Mouse (Mus musculus) liver, embryonic 12.5 days (tissue): ENCODE measurements around the gene Prkar1a. TPM values are rescaled to one million over a fixed set of nuclear protein-coding genes. Genes with fewer than 3 reads are reported as not detected.
A peak's percentile ranks its signal among the peaks of the same experiment; 100 is the strongest.

Source experiments
- ATAC-seq: fragments of 200-750 bp; cut with Nextera tagmentation; 2 replicates; pipeline ENCODE4 v1.8.0; 2017; ENCODE audit warnings: moderate number of reproducible peaks, mild to moderate bottlenecking, moderate library complexity
- H3K27ac ChIP-seq: fragments of 300-500 bp; sonication (generic); 2 replicates; pipeline ENCODE4 v1.5.1; 2016; ENCODE audit warnings: mild to moderate bottlenecking
- H3K27me3 ChIP-seq: fragments of 300-500 bp; sonication (generic); replicated peaks from 2 replicates; pipeline ENCODE4 v1.6.1; 2016; ENCODE audit warnings: mild to moderate bottlenecking, moderate library complexity
- H3K36me3 ChIP-seq: fragments of 300-500 bp; sonication (generic); 2 replicates; pipeline ENCODE4 v1.6.1; 2016; ENCODE audit warnings: mild to moderate bottlenecking, moderate library complexity
- H3K4me1 ChIP-seq: fragments of 300-500 bp; sonication (generic); 2 replicates; pipeline ENCODE4 v1.6.1; 2016
- H3K4me2 ChIP-seq: fragments of 300-500 bp; sonication (generic); 2 replicates; pipeline ENCODE4 v1.6.1; 2016; ENCODE audit warnings: mild to moderate bottlenecking, moderate library complexity
- H3K4me3 ChIP-seq: fragments of 300-500 bp; sonication (generic); 2 replicates; pipeline ENCODE4 v1.5.1; 2016; ENCODE audit warnings: mild to moderate bottlenecking, moderate library complexity
- H3K9ac ChIP-seq: fragments of 300-500 bp; sonication (generic); 2 replicates; pipeline ENCODE4 v1.6.1; 2016; ENCODE audit warnings: mild to moderate bottlenecking, moderate library complexity
- H3K9me3 ChIP-seq: fragments of 300-500 bp; sonication (generic); replicated peaks from 2 replicates; pipeline ENCODE4 v1.6.1; 2016; ENCODE audit warnings: mild to moderate bottlenecking, moderate library complexity
- WGBS: fragments of 180-500 bp; shearing (Covaris S2); methylation state at CpG from one replicate; pipeline ENCODE4 v1.1.7; 2016; ENCODE audit not compliant: insufficient replicate concordance; 5-methylcytosine and 5-hydroxymethylcytosine counted together
- polyA plus RNA-seq: library from polyadenylated mRNA; unstranded; fragments of >200 nt; fragmentation: Nextera tagmentation; extraction: Ambion mirVana; gene quantifications from 2 replicates; pipeline ENCODE4 v1.2.1, GENCODE M21; 2016

Prkar1a gene
- polyA plus RNA-seq, 1 experiment from 2014 or later: 165 TPM

DNA sequence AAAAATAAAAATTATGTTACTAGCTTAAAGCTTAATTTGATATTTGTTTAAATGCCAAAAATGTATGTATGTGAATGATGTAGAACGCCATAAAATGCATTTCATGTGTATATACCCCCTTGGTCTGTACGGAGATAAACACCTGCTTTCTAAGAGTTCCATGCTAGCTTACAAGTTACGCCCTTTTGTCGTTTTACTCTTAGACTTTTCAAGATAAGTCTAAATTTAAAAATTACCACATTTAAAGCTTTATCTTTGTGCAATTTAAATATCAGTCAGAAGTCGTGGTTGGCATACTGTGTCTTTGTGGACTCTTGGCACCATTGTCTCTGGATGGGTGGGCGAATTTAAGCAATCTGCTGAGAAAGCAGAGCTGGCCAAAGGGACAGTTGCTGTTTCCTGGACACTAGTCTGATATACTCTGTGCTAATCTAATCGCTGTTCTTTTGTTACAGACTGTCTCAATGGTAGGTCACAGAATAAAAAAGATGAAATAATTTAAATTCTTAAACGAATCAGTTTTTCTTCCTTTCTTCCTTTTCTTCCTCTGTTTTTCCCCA lies 20.0 kb downstream of the Prkar1a start:
- H3K27me3 ChIP-seq: no peaks in the 10 kb centered on the region
- no peak for ATAC-seq

DNA sequence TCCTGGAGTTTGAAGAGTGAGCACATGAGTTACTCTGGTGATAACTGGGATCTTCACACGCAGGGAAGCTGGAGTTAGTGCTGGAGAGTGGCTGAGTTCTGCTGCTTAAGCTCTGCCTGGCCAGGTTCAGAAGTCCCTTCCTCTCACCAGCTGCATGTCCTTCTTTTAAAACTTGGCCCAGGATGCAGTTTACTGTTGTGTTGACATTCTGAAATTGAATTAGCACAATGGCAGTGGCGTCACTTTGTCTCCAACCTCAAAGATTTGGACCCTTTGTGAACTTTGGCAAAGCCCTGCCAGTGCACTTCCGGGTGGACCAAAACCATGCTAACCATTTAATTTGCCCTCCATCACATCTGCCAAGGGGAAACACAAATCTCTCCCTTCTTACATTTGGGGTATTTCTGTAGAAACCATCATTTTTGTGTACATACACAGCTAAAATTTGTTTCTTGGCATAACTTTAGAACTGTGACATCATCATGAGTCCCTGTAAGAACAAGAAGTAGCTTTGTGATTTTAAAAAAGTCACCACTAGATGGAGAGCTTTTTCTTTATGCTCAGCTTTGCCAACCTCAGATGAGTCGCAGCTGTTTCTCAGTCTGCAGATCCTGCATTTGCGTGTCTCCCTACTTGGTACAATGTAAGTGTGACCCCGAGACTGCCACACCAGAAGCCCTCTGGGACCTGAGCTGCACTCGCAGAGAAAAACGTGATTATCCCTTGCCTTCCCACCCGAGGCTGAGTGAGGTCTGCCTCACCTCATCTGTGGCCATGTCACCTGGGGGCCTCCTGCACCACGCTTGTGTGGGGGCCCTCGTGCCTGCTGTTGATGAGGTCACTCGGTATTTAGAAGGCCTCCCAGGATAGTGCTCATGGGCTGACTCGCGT lies 21.1 kb downstream of the Prkar1a start:
- Histone ChIP-seq H3K36me3 (peaks cover 60% of the 10 kb centered on the region), H3K4me1 (no peaks in the 10 kb centered on the region), H3K27me3 (no peaks in the 10 kb centered on the region), H3K9ac (no peak overlapping the region), H3K27ac (no peak overlapping the region), H3K4me2 (no peak overlapping the region), H3K9me3 (no peaks in the 10 kb centered on the region), H3K4me3 (no peak overlapping the region)
- 0 out of 2 replicates have a peak, but pooled peaks have one; percentile 36 for ATAC-seq
- WGBS: 68% methylated on average over 14 of the region's 14 CpGs

More for the DNA sequence above, 20.0 kb downstream of the Prkar1a start:
- 69% methylated on average over 8 of the region's 8 CpGs for WGBS
- Histone ChIP-seq H3K9ac (no peak overlapping the region), H3K9me3 (no peaks in the 10 kb centered on the region), H3K36me3 (peaks cover 70% of the 10 kb centered on the region), H3K4me1 (no peaks in the 10 kb centered on the region), H3K4me3 (no peak overlapping the region), H3K27ac (no peak overlapping the region), H3K4me2 (no peak overlapping the region)

DNA sequence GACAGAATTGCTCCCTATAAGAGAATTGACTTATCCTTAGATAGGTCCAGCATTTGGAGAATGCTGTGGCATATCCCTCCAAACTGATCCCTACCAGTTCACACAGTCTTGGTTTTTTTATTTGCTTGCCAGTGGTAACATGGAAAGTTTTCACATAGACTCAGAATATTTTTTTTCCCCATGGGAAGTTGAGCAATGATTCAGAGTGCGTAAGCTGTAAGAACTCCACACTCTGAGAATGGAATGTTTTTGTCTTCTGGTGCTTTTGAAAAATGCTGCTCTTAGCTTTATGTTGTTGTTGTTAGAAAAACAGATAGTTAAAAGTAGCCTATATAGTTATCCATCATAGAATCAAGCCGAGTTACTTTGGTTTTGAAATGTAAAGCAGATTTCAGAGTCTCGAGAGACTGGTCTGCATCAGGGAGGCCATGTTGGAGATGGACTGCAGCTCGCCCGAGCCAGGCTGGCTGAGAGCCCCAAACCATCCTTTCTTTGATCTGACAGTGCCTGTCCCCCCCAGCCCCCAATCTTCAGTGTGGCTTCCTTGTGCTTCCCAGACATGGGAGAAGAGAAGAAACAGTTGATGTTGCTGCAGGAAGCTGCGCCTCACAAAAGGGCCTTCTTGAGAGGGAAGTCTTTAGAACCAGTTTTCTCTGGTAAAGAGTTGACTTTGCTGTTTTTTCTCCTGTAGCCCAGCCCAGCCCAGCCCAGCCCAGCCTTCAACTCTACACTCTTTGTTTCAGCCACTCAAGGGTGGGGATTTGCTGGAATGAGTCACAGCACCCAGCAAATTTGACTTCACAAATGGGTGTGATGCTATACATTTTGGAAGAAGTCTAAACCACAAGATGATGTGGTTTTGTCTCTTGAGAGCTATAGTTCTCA lies 22.2 kb downstream of the Prkar1a start:
- WGBS: 70% methylated on average over 6 of the region's 6 CpGs
- H3K27ac ChIP-seq: no peak overlapping the region

DNA sequence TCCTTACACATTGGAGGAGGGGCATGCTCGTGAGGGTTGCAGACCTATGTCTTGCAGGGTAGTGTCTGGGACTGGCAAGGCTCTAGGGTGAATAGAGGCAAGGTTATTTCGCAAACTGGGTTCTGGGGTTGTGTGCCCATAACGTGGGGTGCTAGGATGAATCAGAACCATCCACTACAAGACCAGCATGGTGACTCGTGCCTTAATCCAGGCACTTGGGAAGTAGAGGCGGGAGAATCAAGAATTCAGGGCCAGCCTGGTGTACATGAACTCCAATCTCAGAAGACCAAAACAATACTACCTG lies 22.8 kb downstream of the Prkar1a start:
- no peak overlapping the region for H3K27ac ChIP-seq
- H3K9ac ChIP-seq: no peak overlapping the region
- no peak for ATAC-seq
- 70% methylated on average over 5 of the region's 5 CpGs for WGBS
- H3K4me1 ChIP-seq: no peaks in the 10 kb centered on the region
- H3K9me3 ChIP-seq: no peaks in the 10 kb centered on the region
- H3K36me3 ChIP-seq: peaks cover 43% of the 10 kb centered on the region
- H3K4me3 ChIP-seq: no peak overlapping the region
- H3K4me2 ChIP-seq: no peak overlapping the region
- no peaks in the 10 kb centered on the region for H3K27me3 ChIP-seq

More for the DNA sequence above, 22.2 kb downstream of the Prkar1a start:
- peaks cover 49% of the 10 kb centered on the region for H3K36me3 ChIP-seq
- no peak for ATAC-seq
- H3K4me3 ChIP-seq: no peak overlapping the region
- H3K27me3 ChIP-seq: no peaks in the 10 kb centered on the region
- no peaks in the 10 kb centered on the region for H3K4me1 ChIP-seq
- no peaks in the 10 kb centered on the region for H3K9me3 ChIP-seq
- H3K9ac ChIP-seq: no peak overlapping the region
- H3K4me2 ChIP-seq: no peak overlapping the region

DNA sequence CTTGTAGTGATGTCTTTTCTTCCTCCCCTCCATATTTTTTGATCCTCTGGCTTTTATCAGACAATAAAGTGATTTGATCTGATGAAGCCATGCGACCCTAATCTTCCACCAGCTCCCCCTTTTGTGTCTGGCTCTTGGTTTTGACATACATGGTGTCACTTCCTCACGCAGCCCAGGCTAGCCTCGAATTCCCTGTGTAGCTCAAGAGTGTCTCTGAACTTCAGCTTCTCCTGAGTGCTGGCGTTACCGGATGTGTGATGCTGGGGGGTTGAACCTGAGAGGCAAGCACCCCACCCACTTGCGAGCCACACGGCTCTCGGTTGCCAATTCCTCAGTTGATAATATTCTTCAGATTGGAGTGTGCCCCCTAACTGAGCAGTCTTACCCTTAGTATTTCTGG lies 23.2 kb downstream of the Prkar1a start:
- Histone ChIP-seq H3K27ac (no peak overlapping the region), H3K9me3 (no peaks in the 10 kb centered on the region), H3K4me2 (no peak overlapping the region), H3K9ac (no peak overlapping the region), H3K36me3 (peaks cover 39% of the 10 kb centered on the region), H3K4me3 (no peak overlapping the region), H3K4me1 (no peaks in the 10 kb centered on the region), H3K27me3 (no peaks in the 10 kb centered on the region)
- WGBS: 67% methylated on average over 8 of the region's 8 CpGs
- ATAC-seq: no peak

DNA sequence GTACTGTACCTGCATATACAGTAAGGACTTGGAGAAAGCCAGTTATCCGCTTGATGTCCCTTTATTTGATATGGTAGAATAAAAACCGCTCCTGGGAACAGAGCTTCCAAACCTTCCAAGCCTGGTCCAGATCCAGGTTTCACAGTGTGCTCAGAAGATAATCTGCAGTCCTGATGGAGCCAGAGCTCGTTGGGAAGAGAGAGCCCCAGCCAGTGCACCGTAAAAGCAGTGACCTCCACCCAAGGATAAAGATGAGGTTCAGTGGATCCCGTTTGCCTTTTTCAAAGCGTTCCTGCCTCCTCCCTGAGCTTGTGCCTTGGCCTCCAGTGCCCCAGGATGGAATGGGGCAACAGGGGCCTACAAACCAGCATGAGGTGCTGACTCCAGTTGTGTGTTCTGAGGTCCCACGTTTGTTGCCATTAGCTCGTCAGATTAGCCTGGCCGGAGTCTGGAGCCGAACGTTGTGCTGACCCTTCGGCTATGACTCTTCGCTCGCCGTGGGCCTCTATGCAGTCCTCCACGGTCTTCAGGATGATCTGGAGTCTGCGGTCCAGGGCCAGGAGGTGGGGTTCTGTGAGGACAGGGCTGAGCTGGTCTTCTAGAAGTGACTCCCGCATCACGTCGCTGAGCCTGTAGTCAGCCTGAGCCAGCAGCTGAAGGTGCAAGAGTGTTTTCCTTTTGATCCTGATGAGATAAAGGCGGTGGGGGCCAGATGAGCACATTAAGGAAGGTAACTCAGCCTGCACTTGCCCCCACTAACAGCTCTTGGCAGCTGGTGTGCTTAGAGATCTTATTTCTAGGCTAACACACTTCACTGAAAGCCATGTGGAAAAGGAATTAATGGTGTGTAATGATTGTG lies 23.9 kb downstream of the Prkar1a start:
- H3K9me3 ChIP-seq: no peaks in the 10 kb centered on the region
- peaks cover 31% of the 10 kb centered on the region for H3K36me3 ChIP-seq
- no peak overlapping the region for H3K4me2 ChIP-seq
- WGBS: 68% methylated on average over 21 of the region's 21 CpGs
- no peaks in the 10 kb centered on the region for H3K4me1 ChIP-seq
- no peak overlapping the region for H3K4me3 ChIP-seq
- H3K9ac ChIP-seq: no peak overlapping the region
- no peak for ATAC-seq
- no peaks in the 10 kb centered on the region for H3K27me3 ChIP-seq
- no peak overlapping the region for H3K27ac ChIP-seq

DNA sequence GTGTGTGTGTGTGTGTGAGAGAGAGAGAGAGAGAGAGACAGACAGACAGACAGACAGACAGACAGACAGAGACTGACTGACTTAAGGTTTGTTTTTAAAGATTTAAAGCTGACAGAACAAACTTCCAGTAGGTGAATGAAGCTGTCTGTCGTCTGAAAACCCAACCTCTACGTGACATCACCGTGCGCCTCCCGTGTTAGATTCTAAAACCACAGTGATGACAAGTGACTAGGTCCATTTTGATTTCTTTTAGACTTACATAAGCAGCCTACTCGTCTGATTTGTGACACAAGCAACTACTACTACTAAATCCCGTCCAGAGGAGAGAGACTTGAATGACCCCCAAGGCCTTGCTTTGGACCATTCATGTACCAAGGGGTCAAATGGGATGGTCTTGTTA lies 24.5 kb downstream of the Prkar1a start:
- Histone ChIP-seq H3K9ac (no peak overlapping the region), H3K4me1 (no peaks in the 10 kb centered on the region), H3K27ac (no peak overlapping the region), H3K27me3 (no peaks in the 10 kb centered on the region), H3K9me3 (no peaks in the 10 kb centered on the region), H3K36me3 (peaks cover 25% of the 10 kb centered on the region), H3K4me3 (no peak overlapping the region), H3K4me2 (no peak overlapping the region)
- no peak for ATAC-seq
- 72% methylated on average over 7 of the region's 7 CpGs for WGBS

DNA sequence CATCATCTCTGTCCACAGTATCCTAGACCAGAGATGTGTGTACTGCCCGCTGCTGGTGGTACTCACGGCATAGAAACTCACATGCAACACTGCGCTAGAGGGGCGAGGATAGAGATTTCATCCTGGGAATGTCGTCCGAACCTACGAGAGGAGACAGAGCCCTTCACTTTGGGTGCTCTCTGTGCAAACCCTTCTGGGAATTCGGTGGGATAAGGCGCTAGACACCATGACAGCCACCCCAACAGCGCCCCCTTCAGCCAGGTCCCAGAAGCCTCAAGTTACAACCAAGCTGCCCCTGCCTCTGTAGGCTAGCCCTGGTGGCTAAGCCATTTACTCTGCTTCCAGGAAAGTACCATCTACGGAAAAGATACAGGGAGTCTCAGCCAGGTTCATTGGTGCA lies 25.3 kb downstream of the Prkar1a start:
- Histone ChIP-seq H3K27me3 (no peaks in the 10 kb centered on the region), H3K36me3 (peaks cover 21% of the 10 kb centered on the region), H3K27ac (no peak overlapping the region), H3K4me1 (no peaks in the 10 kb centered on the region), H3K4me2 (no peak overlapping the region), H3K9me3 (no peaks in the 10 kb centered on the region), H3K9ac (no peak overlapping the region), H3K4me3 (no peak overlapping the region)
- no peak for ATAC-seq
- WGBS: 62% methylated on average over 11 of the region's 11 CpGs

DNA sequence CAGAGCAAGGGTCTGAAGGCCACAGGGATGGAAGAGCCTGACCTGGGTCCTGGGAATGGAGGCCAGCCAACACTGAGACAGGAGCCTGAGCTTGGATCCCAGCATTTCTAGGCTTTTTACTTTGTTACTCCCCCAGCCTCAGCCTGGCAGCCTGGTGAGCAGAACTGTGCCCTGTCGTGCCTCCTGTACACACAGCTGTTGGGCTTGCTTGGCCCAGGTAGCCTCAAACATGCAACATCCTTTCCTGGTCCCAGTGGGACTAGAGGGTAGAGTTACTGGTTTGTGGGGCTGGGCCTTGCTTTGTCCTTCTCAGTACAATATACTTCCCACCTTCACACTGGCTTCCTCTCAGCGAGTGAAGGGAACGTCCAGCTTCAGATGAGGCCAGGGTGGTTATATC lies 26.0 kb downstream of the Prkar1a start:
- WGBS: 75% methylated on average over 3 of the region's 3 CpGs
- Histone ChIP-seq H3K27me3 (no peaks in the 10 kb centered on the region), H3K4me3 (no peak overlapping the region), H3K36me3 (peaks cover 14% of the 10 kb centered on the region), H3K9me3 (no peaks in the 10 kb centered on the region), H3K9ac (no peak overlapping the region), H3K27ac (no peak overlapping the region), H3K4me1 (no peaks in the 10 kb centered on the region), H3K4me2 (no peak overlapping the region)
- ATAC-seq: no peak

DNA sequence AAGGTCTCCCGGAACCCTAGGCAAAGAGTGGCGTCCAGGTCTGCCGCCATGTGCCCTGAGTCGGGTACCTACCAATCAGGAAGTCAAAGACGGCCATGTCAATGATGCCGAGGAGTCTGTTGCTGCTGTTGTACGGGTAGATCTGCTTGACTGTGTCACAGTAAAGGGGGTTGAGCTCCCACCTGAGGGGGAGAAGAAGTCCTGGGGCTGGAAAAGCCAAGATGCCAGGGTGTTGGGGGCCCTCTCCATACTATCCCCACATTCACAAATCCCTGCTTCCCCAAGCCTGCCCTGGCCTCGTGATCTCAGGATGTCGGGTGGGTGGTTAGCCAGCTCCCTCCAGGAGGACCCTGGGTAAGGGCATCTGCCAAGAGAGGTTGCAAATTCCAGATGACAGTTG lies 26.6 kb downstream of the Prkar1a start:
- no peak overlapping the region for H3K27ac ChIP-seq
- H3K4me1 ChIP-seq: no peaks in the 10 kb centered on the region
- H3K9ac ChIP-seq: no peak overlapping the region
- no peak overlapping the region for H3K4me2 ChIP-seq
- H3K9me3 ChIP-seq: no peaks in the 10 kb centered on the region
- 77% methylated on average over 9 of the region's 9 CpGs for whole genome bisulfite sequencing
- H3K36me3 ChIP-seq: peaks cover 9% of the 10 kb centered on the region
- no peak for ATAC-seq
- no peaks in the 10 kb centered on the region for H3K27me3 ChIP-seq
- H3K4me3 ChIP-seq: no peak overlapping the region

DNA sequence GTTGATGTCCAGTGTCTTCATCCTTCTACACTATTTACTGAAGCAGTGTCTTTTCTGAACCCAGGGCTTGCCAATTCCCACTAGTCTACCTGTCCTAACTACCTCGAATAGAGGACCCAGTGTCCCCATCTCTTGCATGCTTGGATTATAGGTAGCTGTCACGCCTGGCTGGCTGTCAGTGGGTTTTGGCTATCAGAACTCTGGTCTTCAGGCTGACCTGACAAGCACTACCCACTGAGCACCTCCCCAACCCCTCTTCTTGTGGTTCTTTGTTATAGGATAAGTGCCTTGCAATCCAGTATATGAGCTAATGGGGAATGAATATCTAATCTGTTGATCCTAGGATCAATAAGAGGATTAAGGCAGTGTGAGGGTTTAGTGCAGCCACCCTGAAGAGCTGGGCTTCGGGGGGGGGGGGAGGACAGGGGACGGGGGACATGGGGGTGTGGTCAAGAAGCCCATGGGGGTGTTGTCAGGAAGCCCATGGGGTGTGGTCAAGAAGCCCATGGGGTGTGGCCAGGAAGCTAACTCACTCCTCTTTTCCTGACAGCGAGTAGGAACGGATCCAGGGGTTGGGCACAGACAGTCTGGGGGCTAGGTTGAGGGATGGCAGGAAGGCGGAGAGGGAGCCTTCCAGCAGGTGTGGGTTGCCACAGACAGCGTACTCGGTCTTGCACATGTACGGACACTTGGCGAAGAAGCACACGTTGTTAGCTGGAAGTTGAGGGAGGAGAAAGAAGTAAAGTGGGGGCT lies 27.6 kb downstream of the Prkar1a start:
- Histone ChIP-seq H3K4me3 (no peak overlapping the region), H3K4me1 (no peaks in the 10 kb centered on the region), H3K27ac (no peak overlapping the region), H3K36me3 (0 out of 2 replicates have a peak, but pooled peaks cover 3% of the 10 kb centered on the region), H3K4me2 (no peak overlapping the region), H3K9ac (no peak overlapping the region), H3K27me3 (no peaks in the 10 kb centered on the region), H3K9me3 (no peaks in the 10 kb centered on the region)
- WGBS: 58% methylated on average over 12 of the region's 12 CpGs
- no peak for ATAC-seq
